Mouse (Mus musculus) testis, postnatal 10 days (tissue): ENCODE measurements around the gene Slc10a7.

ENCODE experiments used
- DNase-seq: peaks from one replicate; pipeline ENCODE4 v3.0.0; 2021; ENCODE audit warnings: low spot score

The Slc10a7 gene

GRCm38 (mm10) chr8:78549971-78550751, 41.0 kb downstream of the Slc10a7 start:
- peak; percentile 30 for DNase-seq

GRCm38 (mm10) chr8:78550752-78551134, 41.6 kb downstream of the Slc10a7 start:
- DNase-seq = peak; percentile 34

GRCm38 (mm10) chr8:78555817-78556216, 46.7 kb downstream of the Slc10a7 start:
- DNase-seq = no peak

GRCm38 (mm10) chr8:78556773-78557434, 47.8 kb downstream of the Slc10a7 start:
- peak; percentile 30 for DNase-seq

GRCm38 (mm10) chr8:78561620-78562019, 52.5 kb downstream of the Slc10a7 start:
- DNase-seq = peak; percentile 37

GRCm38 (mm10) chr8:78563466-78564058, 54.4 kb downstream of the Slc10a7 start:
- no peak for DNase-seq

- no peak for DNase-seq
Measured at GRCm38 (mm10) chr8:78564200-78564599, 55.1 kb downstream of the Slc10a7 start.

GRCm38 (mm10) chr8:78568196-78568595, 59.0 kb downstream of the Slc10a7 start:
- no peak for DNase-seq

GRCm38 (mm10) chr8:78571528-78571927, 62.4 kb downstream of the Slc10a7 start:
- DNase-seq = peak; percentile 26

GRCm38 (mm10) chr8:78574207-78574606, 65.1 kb downstream of the Slc10a7 start:
- peak; percentile 32 for DNase-seq

- DNase-seq = no peak
Measured at GRCm38 (mm10) chr8:78577569-78577968, 68.4 kb downstream of the Slc10a7 start.

- DNase-seq = no peak
Measured at GRCm38 (mm10) chr8:78578036-78578435, 68.9 kb downstream of the Slc10a7 start.

GRCm38 (mm10) chr8:78584011-78584776, 75.0 kb downstream of the Slc10a7 start:
- no peak for DNase-seq

- no peak for DNase-seq
Measured at GRCm38 (mm10) chr8:78584863-78585262, 75.7 kb downstream of the Slc10a7 start.

GRCm38 (mm10) chr8:78595481-78595908, 86.3 kb downstream of the Slc10a7 start:
- no peak for DNase-seq

- DNase-seq = peak; percentile 56
Measured at GRCm38 (mm10) chr8:78598237-78598636, 89.1 kb downstream of the Slc10a7 start.

- no peak for DNase-seq
Measured at GRCm38 (mm10) chr8:78603084-78603483, 93.9 kb downstream of the Slc10a7 start.

GRCm38 (mm10) chr8:78604426-78604825, 95.3 kb downstream of the Slc10a7 start:
- no peak for DNase-seq

- no peak for DNase-seq
Measured at GRCm38 (mm10) chr8:78609301-78609700, 100.2 kb downstream of the Slc10a7 start.

- DNase-seq = no peak
Measured at GRCm38 (mm10) chr8:78611019-78611418, 101.9 kb downstream of the Slc10a7 start.

- no peak for DNase-seq
Measured at GRCm38 (mm10) chr8:78622362-78622761, 113.2 kb downstream of the Slc10a7 start.

GRCm38 (mm10) chr8:78623972-78624371, 114.8 kb downstream of the Slc10a7 start:
- DNase-seq = no peak
